ENCODE assay signal across 8 mouse cellular contexts in genomic region chr7:36690551-36690950, GRCm38 (mm10). TPM values are rescaled to one million over a fixed set of nuclear protein-coding genes. Genes with fewer than 3 reads are reported as not detected.
A peak's percentile ranks its signal among the peaks of the same experiment; 100 is the strongest.
DNase-seq lines count a peak whose midpoint lies in the region; ATAC-seq lines count a peak whose summit lies in the region.
"Had no signal": no experiment of that assay in that cellular context is flagged by ENCODE, and none has a peak within 500 bp of the region (broad histone marks: within the 10 kb centered on the region; RNA-seq: fewer than 3 reads in every experiment).

No protein-coding gene starts in this region.

- WGBS in embryonic facial prominence, embryonic 12.5 days: 2% methylated on average over 19 of the region's 19 CpGs
- WGBS in heart, embryonic 14.5 days: 2% methylated on average over 19 of the region's 19 CpGs
- under 1% methylated on average over 19 of the region's 19 CpGs for WGBS in limb, embryonic 11.5 days
- WGBS in neural tube, embryonic 12.5 days: 1% methylated on average over 19 of the region's 19 CpGs

- peak; percentile 41 for DNase-seq in right cerebral cortex, postnatal 14 days
- DNase-seq in right cerebral cortex, adult 18-20 months: no peak
- peak; percentile 46 for DNase-seq in limb, embryonic 11.5 days (ENCODE audit: low spot score)
- no peak for DNase-seq in left cerebral cortex, adult 11 months (ENCODE audit: low spot score)
- DNase-seq: liver, embryonic 13.5 days had no signal

- no peak overlapping the region for H3K4me3 ChIP-seq in embryonic facial prominence, embryonic 12.5 days
- no peak overlapping the region for H3K4me3 ChIP-seq in heart, embryonic 14.5 days (ENCODE audit: control insufficient read depth in 1 of 2, insufficient read depth in 1 of 2, low read depth in 1 of 2, low read length in 2 of 2)
- H3K4me3 ChIP-seq in limb, embryonic 11.5 days (ENCODE audit: low read depth, low read length): no peak overlapping the region
- no peak overlapping the region for H3K4me3 ChIP-seq in neural tube, embryonic 12.5 days
- H3K4me3 ChIP-seq: liver, embryonic 13.5 days had no signal

- no peak for ATAC-seq in embryonic facial prominence, embryonic 12.5 days (ENCODE audit: insufficient number of reproducible peaks, insufficient read depth, low FRiP score, low TSS enrichment)
- no peak for ATAC-seq in heart, embryonic 14.5 days (ENCODE audit: insufficient number of reproducible peaks, insufficient read depth, low FRiP score, low read depth)
- no peak for ATAC-seq in limb, embryonic 11.5 days (ENCODE audit: insufficient number of reproducible peaks, low FRiP score, low TSS enrichment, low read depth)
- ATAC-seq in neural tube, embryonic 12.5 days (ENCODE audit: low FRiP score, low read depth): peak; percentile 45; the same call in 1 of the 2 replicates

- no peak overlapping the region for H3K27ac ChIP-seq in embryonic facial prominence, embryonic 12.5 days
- H3K27ac ChIP-seq in heart, embryonic 14.5 days (replicated peaks in 1 of 2; ENCODE audit: control insufficient read depth in 1 of 2, insufficient read depth in 1 of 2, low read depth in 2 of 2, low read length in 2 of 2): no peak overlapping the region
- H3K27ac ChIP-seq in limb, embryonic 11.5 days (replicated peaks; ENCODE audit: low read depth, low read length): no peak overlapping the region
- no peak overlapping the region for H3K27ac ChIP-seq in neural tube, embryonic 12.5 days
- H3K27ac ChIP-seq: liver, embryonic 13.5 days had no signal

- H3K27me3 ChIP-seq in embryonic facial prominence, embryonic 12.5 days: peaks cover 68% of the 10 kb centered on the region
- H3K27me3 ChIP-seq in heart, embryonic 14.5 days (ENCODE audit: control insufficient read depth, insufficient read depth, low read length): peaks cover 73% of the 10 kb centered on the region
- H3K27me3 ChIP-seq in limb, embryonic 11.5 days (ENCODE audit: control insufficient read depth, insufficient read depth, low read length): peaks cover 58% of the 10 kb centered on the region
- H3K27me3 ChIP-seq in neural tube, embryonic 12.5 days (replicated peaks): peaks cover 41% of the 10 kb centered on the region

- no peaks in the 10 kb centered on the region for H3K9me3 ChIP-seq in embryonic facial prominence, embryonic 12.5 days
- no peaks in the 10 kb centered on the region for H3K9me3 ChIP-seq in heart, embryonic 14.5 days (ENCODE audit: control insufficient read depth, low read length)
- H3K9me3 ChIP-seq in limb, embryonic 11.5 days (ENCODE audit: control insufficient read depth, low read length): no peaks in the 10 kb centered on the region
- no peaks in the 10 kb centered on the region for H3K9me3 ChIP-seq in neural tube, embryonic 12.5 days
- H3K9me3 ChIP-seq: liver, embryonic 13.5 days had no signal

- no peak overlapping the region for H3K9ac ChIP-seq in embryonic facial prominence, embryonic 12.5 days
- H3K9ac ChIP-seq in heart, embryonic 14.5 days (ENCODE audit: low read length): no peak overlapping the region
- H3K9ac ChIP-seq in limb, embryonic 11.5 days (ENCODE audit: low read length): no peak overlapping the region
- no peak overlapping the region for H3K9ac ChIP-seq in neural tube, embryonic 12.5 days
- H3K9ac ChIP-seq: liver, embryonic 13.5 days had no signal

- no peaks in the 10 kb centered on the region for H3K36me3 ChIP-seq in embryonic facial prominence, embryonic 12.5 days
- no peaks in the 10 kb centered on the region for H3K36me3 ChIP-seq in heart, embryonic 14.5 days (ENCODE audit: control insufficient read depth, insufficient read depth, low read length)
- no peaks in the 10 kb centered on the region for H3K36me3 ChIP-seq in limb, embryonic 11.5 days (ENCODE audit: control insufficient read depth, insufficient read depth, low read length)
- no peaks in the 10 kb centered on the region for H3K36me3 ChIP-seq in neural tube, embryonic 12.5 days
- H3K36me3 ChIP-seq: liver, embryonic 13.5 days had no signal

- H3K4me2 ChIP-seq in embryonic facial prominence, embryonic 12.5 days (replicated peaks): peak overlapping the region; percentile 29
- H3K4me2 ChIP-seq in heart, embryonic 14.5 days (ENCODE audit: low read length): peak overlapping the region; percentile 31
- peak overlapping the region; percentile 12; the same call in 1 of the 2 replicates for H3K4me2 ChIP-seq in limb, embryonic 11.5 days (ENCODE audit: low read depth, severe bottlenecking)
- H3K4me2 ChIP-seq in neural tube, embryonic 12.5 days (replicated peaks): peak overlapping the region; percentile 41
- H3K4me2 ChIP-seq: liver, embryonic 13.5 days had no signal

- H3K4me1 ChIP-seq in embryonic facial prominence, embryonic 12.5 days: peaks cover 6% of the 10 kb centered on the region; the same call in 1 of the 2 replicates
- H3K4me1 ChIP-seq in heart, embryonic 14.5 days (ENCODE audit: control insufficient read depth in 2 of 2, insufficient read depth in 2 of 2, low read length in 2 of 2): peaks cover 0 to 10% of the 10 kb centered on the region in 2 experiments; a peak in 2 of 4 replicates
- H3K4me1 ChIP-seq in limb, embryonic 11.5 days (ENCODE audit: control insufficient read depth, insufficient read depth, low read length): peaks cover 9% of the 10 kb centered on the region
- peaks cover 22% of the 10 kb centered on the region for H3K4me1 ChIP-seq in neural tube, embryonic 12.5 days

RNA-seq across cellular contexts. Expression of gene Tshz3, which starts 7.4 kb away (rescaled TPM):
- polyA plus RNA-seq in embryonic facial prominence, embryonic 12.5 days (2016; fragmentation: Nextera tagmentation; extraction: Ambion mirVana): 8.8 and 10.5 TPM in 2 replicates
- polyA plus RNA-seq in heart, embryonic 14.5 days (2014; fragmentation: Nextera tagmentation; extraction: Ambion mirVana): 1.7 and 2.7 TPM in 2 replicates
- polyA plus RNA-seq in limb, embryonic 11.5 days (2014; fragmentation: Nextera tagmentation; extraction: Ambion mirVana): 10.9 and 11.0 TPM in 2 replicates
- polyA plus RNA-seq in neural tube, embryonic 12.5 days (2016; fragmentation: Nextera tagmentation; extraction: Ambion mirVana): 26.2 and 29.8 TPM in 2 replicates

Comparison
In these comparisons a context has a peak if more than half of its experiments do, and no peak if none do; other contexts are left out.
1. DNase-seq: peak in right cerebral cortex, postnatal 14 days (single experiment) and limb, embryonic 11.5 days (single experiment); none in right cerebral cortex, adult 18-20 months (single experiment) and left cerebral cortex, adult 11 months (single experiment).
2. Peak in every context shown above with its lines, with median percentiles within 50 percentile points of each other: H3K4me2 ChIP-seq.